Mouse (Mus musculus) bone marrow, adult 2 months (tissue): ENCODE data around the gene Rapgefl1. TPM values are rescaled to one million over a fixed set of nuclear protein-coding genes. Genes with fewer than 3 reads are reported as not detected.

Experiments
- H3K27ac ChIP-seq: fragments of 200-500 bp; 2 replicates; pipeline ENCODE4 v1.5.1; 2012; ENCODE audit warnings: low read depth, mild to moderate bottlenecking, control low read depth, inconsistent platforms, low read length; ENCODE audit not compliant: control insufficient read depth, poor library complexity, insufficient read depth
- H3K4me1 ChIP-seq: fragments of 200-500 bp; 2 replicates; pipeline ENCODE4 v1.6.1; 2011; ENCODE audit warnings: low read length; ENCODE audit not compliant: control insufficient read depth, insufficient read depth
- H3K4me3 ChIP-seq: fragments of 200-500 bp; replicated peaks from 2 replicates; pipeline ENCODE3; 2011; ENCODE audit warnings: mild to moderate bottlenecking, low read depth, low read length, control low read depth; ENCODE audit not compliant: control insufficient read depth
- CTCF ChIP-seq: fragments of 200-500 bp; IDR thresholded peaks from 2 replicates; pipeline ENCODE4 v1.5.1; 2011; ENCODE audit warnings: low read length, control low read depth; ENCODE audit not compliant: control insufficient read depth, insufficient read depth
- POLR2A ChIP-seq: fragments of 200-500 bp; IDR thresholded peaks from 2 replicates; pipeline ENCODE4 v1.6.1; 2011; ENCODE audit warnings: low read depth, mild to moderate bottlenecking, control low read depth, low read length, borderline replicate concordance; ENCODE audit not compliant: control insufficient read depth
- WGBS: fragments of 180-500 bp; shearing (Covaris S2); methylation state at CpG from one replicate; pipeline ENCODE4 v1.1.7; 2018; 5-methylcytosine and 5-hydroxymethylcytosine counted together
- polyA plus RNA-seq: library from polyadenylated mRNA; stranded (reverse); fragments of >200 nt; gene quantifications from 2 replicates; pipeline ENCODE4 v1.2.4, GENCODE M21; 2011; ENCODE audit warnings: low replicate concordance; ENCODE audit not compliant: missing spikeins, insufficient read depth, insufficient read length

The Rapgefl1 gene
- polyA plus RNA-seq, 1 experiment: 6.8 TPM

- WGBS: 80% methylated on average over 1 of the region's 1 CpGs
- H3K4me1 ChIP-seq: peaks cover 1% of the 10 kb centered on the region; the same call in 1 of the 2 replicates
- TF ChIP-seq POLR2A: no peak
- no peak for TF ChIP-seq CTCF
- H3K27ac ChIP-seq: no peak overlapping the region
- H3K4me3 ChIP-seq: no peak overlapping the region
Measured at GRCm38 (mm10) chr11:98791448-98791847, 45.1 kb upstream of the Rapgefl1 start.

GRCm38 (mm10) chr11:98792081-98792480 lies 44.5 kb upstream of the Rapgefl1 start:
- H3K4me1 ChIP-seq: no peaks in the 10 kb centered on the region; the same call in 1 of the 2 replicates
- no peak for TF ChIP-seq POLR2A
- no peak for TF ChIP-seq CTCF
- no peak overlapping the region for H3K27ac ChIP-seq
- WGBS: 75% methylated on average over 4 of the region's 4 CpGs
- no peak overlapping the region for H3K4me3 ChIP-seq

GRCm38 (mm10) chr11:98794469-98795014 lies 42.0 kb upstream of the Rapgefl1 start:
- peaks cover 3% of the 10 kb centered on the region; the same call in 1 of the 2 replicates for H3K4me1 ChIP-seq
- H3K27ac ChIP-seq: peak overlapping the region; percentile 98
- H3K4me3 ChIP-seq: peak overlapping the region; percentile 65
- TF ChIP-seq CTCF: no peak
- TF ChIP-seq POLR2A: peak; percentile 65; the same call in 1 of the 2 replicates
- WGBS: under 1% methylated on average over 30 of the region's 30 CpGs

- Histone ChIP-seq H3K27ac (peak within 1 kb of the TSS; percentile 98), H3K4me3 (peak within 1 kb of the TSS; percentile 93), H3K4me1 (peaks cover 3% of the 10 kb centered on the region; the same call in 1 of the 2 replicates)
- 0% methylated on average over 75 of the region's 89 CpGs for WGBS
- no peak for TF ChIP-seq POLR2A
- TF ChIP-seq CTCF: no peak
Measured at GRCm38 (mm10) chr11:98795015-98795713, 41.4 kb upstream of the Rapgefl1 start, which contains the start of gene Msl1. Gene Msl1 (plus strand): TSS chr11:98795516.

GRCm38 (mm10) chr11:98795714-98796514 lies 40.7 kb upstream of the Rapgefl1 start:
- Histone ChIP-seq H3K4me3 (peak overlapping the region; percentile 93), H3K27ac (peak overlapping the region; percentile 98), H3K4me1 (peaks cover 3% of the 10 kb centered on the region; the same call in 1 of the 2 replicates)
- TF ChIP-seq POLR2A (peak; percentile 24; the same call in 1 of the 2 replicates), CTCF (no peak)
- under 1% methylated on average over 72 of the region's 74 CpGs for WGBS

- WGBS: 2% methylated on average over 23 of the region's 23 CpGs
- TF ChIP-seq CTCF: no peak
- no peak for TF ChIP-seq POLR2A
- peak overlapping the region; percentile 98 for H3K27ac ChIP-seq
- peaks cover 3% of the 10 kb centered on the region; the same call in 1 of the 2 replicates for H3K4me1 ChIP-seq
- peak overlapping the region; percentile 93 for H3K4me3 ChIP-seq
Measured at GRCm38 (mm10) chr11:98796515-98797216, 39.9 kb upstream of the Rapgefl1 start.

GRCm38 (mm10) chr11:98797306-98797705 lies 39.3 kb upstream of the Rapgefl1 start:
- H3K27ac ChIP-seq: peak overlapping the region; percentile 1; the same call in 1 of the 2 replicates
- TF ChIP-seq POLR2A: no peak
- no peak for TF ChIP-seq CTCF
- peaks cover 3% of the 10 kb centered on the region; the same call in 1 of the 2 replicates for H3K4me1 ChIP-seq
- 6% methylated on average over 5 of the region's 5 CpGs for WGBS
- peak overlapping the region; percentile 32 for H3K4me3 ChIP-seq

- peak overlapping the region; percentile 32 for H3K4me3 ChIP-seq
- TF ChIP-seq CTCF: no peak
- no peak for TF ChIP-seq POLR2A
- WGBS: 59% methylated on average over 4 of the region's 4 CpGs
- H3K4me1 ChIP-seq: peaks cover 3% of the 10 kb centered on the region; the same call in 1 of the 2 replicates
- no peak overlapping the region for H3K27ac ChIP-seq
Measured at GRCm38 (mm10) chr11:98797909-98798308, 38.7 kb upstream of the Rapgefl1 start.
